Mouse (Mus musculus): Measurements from ENCODE around the gene Sorcs3.
A peak's percentile ranks its signal among the peaks of the same experiment; 100 is the strongest.

Gene Sorcs3

GRCm38 (mm10) chr19:48285602-48286225, 79.9 kb downstream of the Sorcs3 start:
- DNase-seq (ENCODE audit: low spot score), result no peak

GRCm38 (mm10) chr19:48294251-48294650, 88.4 kb downstream of the Sorcs3 start:
- DNase-seq (ENCODE audit: low spot score), result no peak

GRCm38 (mm10) chr19:48298384-48298783, 92.6 kb downstream of the Sorcs3 start:
- no peak for DNase-seq (ENCODE audit: low spot score)

GRCm38 (mm10) chr19:48300440-48301231, 94.8 kb downstream of the Sorcs3 start:
- DNase-seq (ENCODE audit: low spot score), result no peak

GRCm38 (mm10) chr19:48301300-48301699, 95.5 kb downstream of the Sorcs3 start:
- DNase-seq (ENCODE audit: low spot score), result no peak

GRCm38 (mm10) chr19:48308341-48308740, 102.5 kb downstream of the Sorcs3 start:
- no peak for DNase-seq (ENCODE audit: low spot score)

- no peak for DNase-seq (ENCODE audit: low spot score)
Measured at GRCm38 (mm10) chr19:48309531-48310337, 103.9 kb downstream of the Sorcs3 start.

GRCm38 (mm10) chr19:48310338-48310710, 104.5 kb downstream of the Sorcs3 start:
- no peak for DNase-seq (ENCODE audit: low spot score)

- no peak for DNase-seq (ENCODE audit: low spot score)
Measured at GRCm38 (mm10) chr19:48313776-48314175, 108.0 kb downstream of the Sorcs3 start.

GRCm38 (mm10) chr19:48327115-48327514, 121.3 kb downstream of the Sorcs3 start:
- no peak for DNase-seq (ENCODE audit: low spot score)

GRCm38 (mm10) chr19:48328171-48328570, 122.3 kb downstream of the Sorcs3 start:
- DNase-seq (ENCODE audit: low spot score), result no peak

GRCm38 (mm10) chr19:48331640-48332039, 125.8 kb downstream of the Sorcs3 start:
- no peak for DNase-seq (ENCODE audit: low spot score)

GRCm38 (mm10) chr19:48333085-48333484, 127.3 kb downstream of the Sorcs3 start:
- no peak for DNase-seq (ENCODE audit: low spot score)

GRCm38 (mm10) chr19:48337461-48337860, 131.6 kb downstream of the Sorcs3 start:
- DNase-seq (ENCODE audit: low spot score), result no peak

GRCm38 (mm10) chr19:48338098-48338497, 132.3 kb downstream of the Sorcs3 start:
- no peak for DNase-seq (ENCODE audit: low spot score)

GRCm38 (mm10) chr19:48342770-48343169, 136.9 kb downstream of the Sorcs3 start:
- no peak for DNase-seq (ENCODE audit: low spot score)

- DNase-seq (ENCODE audit: low spot score), result no peak
Measured at GRCm38 (mm10) chr19:48343442-48343841, 137.6 kb downstream of the Sorcs3 start.

GRCm38 (mm10) chr19:48347116-48347515, 141.3 kb downstream of the Sorcs3 start:
- no peak for DNase-seq (ENCODE audit: low spot score)

GRCm38 (mm10) chr19:48356806-48357205, 151.0 kb downstream of the Sorcs3 start:
- no peak for DNase-seq (ENCODE audit: low spot score)

- DNase-seq (ENCODE audit: low spot score), result no peak
Measured at GRCm38 (mm10) chr19:48362167-48362566, 156.3 kb downstream of the Sorcs3 start.

GRCm38 (mm10) chr19:48368056-48368455, 162.2 kb downstream of the Sorcs3 start:
- no peak for DNase-seq (ENCODE audit: low spot score)

GRCm38 (mm10) chr19:48371787-48372186, 166.0 kb downstream of the Sorcs3 start:
- DNase-seq (ENCODE audit: low spot score), result peak; percentile 1
